Mouse (Mus musculus) MEL (cell line): ENCODE measurements at regions not wholly inside any gene's neighbourhood (a gene's known extent, or its start where the extent isn't known, plus 50 kb on each side); places are given as distances from the start of the nearest gene placed in this dataset.

Experiments
- EP300 ChIP-seq, 2 experiments: IDR thresholded peaks; 2 replicates each; pipeline ENCODE4 v1.6.1; 2011; ENCODE audit warnings: improper control_type of control experiment in 2 of 2, low read length in 2 of 2, low read depth in 1 of 2, mild to moderate bottlenecking in 1 of 2
- JUND ChIP-seq: IDR thresholded peaks from 2 replicates; pipeline ENCODE4 v1.6.1; 2011; ENCODE audit warnings: low read depth, mild to moderate bottlenecking, improper control_type of control experiment, low read length
- RCOR1 ChIP-seq: IDR thresholded peaks from 2 replicates; pipeline ENCODE4 v1.6.1; 2012; ENCODE audit warnings: low read depth, mild to moderate bottlenecking, inconsistent platforms, low read length, improper control_type of control experiment
- ZNF384 ChIP-seq: IDR thresholded peaks from 2 replicates; pipeline ENCODE4 v1.6.1; 2012; ENCODE audit warnings: low read depth, mild to moderate bottlenecking, inconsistent platforms, low read length, improper control_type of control experiment

DNA sequence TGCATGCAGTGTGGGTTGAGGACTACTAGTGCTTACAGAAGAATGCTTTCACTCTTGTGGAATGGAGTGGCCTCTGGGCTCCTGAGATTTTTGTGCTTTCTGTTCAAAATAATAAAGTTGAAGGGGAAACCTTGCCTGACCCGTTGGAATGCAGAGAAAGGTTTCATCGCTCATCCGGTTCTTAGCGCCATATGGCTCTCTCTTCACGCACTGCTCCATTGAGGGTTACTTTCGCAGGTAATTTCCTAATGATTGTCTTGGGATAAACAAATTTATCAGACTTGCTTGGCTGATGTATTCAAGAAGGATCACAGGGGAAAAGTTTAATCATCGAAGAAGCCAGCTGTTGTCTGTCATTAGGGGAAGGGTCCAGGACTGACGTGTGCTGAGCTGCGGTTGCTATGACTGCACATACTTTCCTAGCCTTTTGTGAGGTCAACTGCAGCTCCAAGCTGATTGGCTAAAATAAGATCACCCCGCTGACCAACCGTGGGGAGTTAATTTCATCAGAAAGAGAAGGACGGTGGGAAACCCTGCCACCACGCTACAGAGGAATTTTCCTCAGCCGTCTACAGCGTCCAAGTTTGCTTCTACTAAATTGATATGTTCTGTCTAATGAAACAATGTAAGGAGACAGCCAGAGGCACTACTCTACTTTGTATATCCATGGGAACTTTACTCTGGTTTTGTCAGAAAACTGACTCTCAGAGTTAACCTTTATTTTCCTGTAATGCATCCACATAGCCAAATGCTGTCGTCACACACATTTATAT is 210.9 kb downstream of the Sox2 start:
- no peak for TF ChIP-seq EP300 (IDR thresholded peaks at IDR 0.05; ENCODE audit: low read depth in 1 of 2, low read length in 2 of 2)
- no peak for TF ChIP-seq RCOR1
- TF ChIP-seq JUND = no peak
- no peak for TF ChIP-seq ZNF384
